Mouse (Mus musculus): ENCODE results near the gene Kdm6b. TPM values are rescaled to one million over a fixed set of nuclear protein-coding genes. Genes with fewer than 3 reads are reported as not detected.
"Not testable (repeated sequence)": the region's sequence is repeated elsewhere in the genome, so short reads cannot be mapped to it uniquely, and the experiment has no call there.

The Kdm6b gene
- polyA plus RNA-seq, 1 experiment: 7.3 TPM

GRCm38 (mm10) chr11:69406282-69406681, 7.2 kb downstream of the Kdm6b start:
- no peak for DNase-seq (ENCODE audit: low read depth)

DNA sequence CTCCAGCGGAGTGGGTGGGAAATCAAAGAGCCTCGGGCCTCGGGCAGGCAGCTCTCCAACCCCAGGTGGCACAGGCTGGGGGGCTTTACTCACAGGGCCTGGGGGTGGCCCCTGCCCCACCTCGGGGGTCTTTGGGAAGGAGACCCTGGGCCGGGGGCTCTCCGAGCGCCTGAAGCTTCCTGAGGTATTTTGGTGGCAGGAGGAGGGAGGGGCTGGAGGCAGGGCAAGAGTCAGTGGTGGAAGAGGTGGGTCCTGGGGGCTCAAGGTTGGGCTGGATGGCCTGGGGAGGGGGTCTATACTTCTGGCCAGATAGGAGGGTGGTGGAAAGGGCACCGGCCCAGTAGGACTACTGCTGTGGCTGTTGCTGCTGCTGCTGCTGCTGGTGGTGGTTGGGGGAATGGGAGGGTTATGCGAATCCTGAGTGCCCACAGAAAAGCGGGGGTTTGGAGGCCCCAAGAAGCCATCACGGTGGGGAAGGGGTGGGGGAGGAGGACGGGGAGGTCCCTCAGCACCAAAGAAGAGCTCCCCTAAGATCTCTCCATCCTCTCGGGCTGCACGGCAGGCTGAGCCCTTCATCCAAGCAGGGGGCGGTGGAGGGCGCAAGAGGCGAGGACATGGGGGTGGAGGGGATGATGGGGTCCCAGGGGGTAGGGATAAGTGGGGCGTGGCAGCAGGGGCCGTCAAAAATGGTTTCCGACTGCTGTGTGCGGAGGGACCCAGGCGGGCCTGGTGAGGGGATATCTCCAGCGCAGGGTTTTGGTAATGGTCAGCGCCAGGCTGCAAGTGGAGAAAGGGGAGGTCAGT, 7.9 kb downstream of the Kdm6b start:
- DNase-seq (ENCODE audit: low read depth): no peak

DNA sequence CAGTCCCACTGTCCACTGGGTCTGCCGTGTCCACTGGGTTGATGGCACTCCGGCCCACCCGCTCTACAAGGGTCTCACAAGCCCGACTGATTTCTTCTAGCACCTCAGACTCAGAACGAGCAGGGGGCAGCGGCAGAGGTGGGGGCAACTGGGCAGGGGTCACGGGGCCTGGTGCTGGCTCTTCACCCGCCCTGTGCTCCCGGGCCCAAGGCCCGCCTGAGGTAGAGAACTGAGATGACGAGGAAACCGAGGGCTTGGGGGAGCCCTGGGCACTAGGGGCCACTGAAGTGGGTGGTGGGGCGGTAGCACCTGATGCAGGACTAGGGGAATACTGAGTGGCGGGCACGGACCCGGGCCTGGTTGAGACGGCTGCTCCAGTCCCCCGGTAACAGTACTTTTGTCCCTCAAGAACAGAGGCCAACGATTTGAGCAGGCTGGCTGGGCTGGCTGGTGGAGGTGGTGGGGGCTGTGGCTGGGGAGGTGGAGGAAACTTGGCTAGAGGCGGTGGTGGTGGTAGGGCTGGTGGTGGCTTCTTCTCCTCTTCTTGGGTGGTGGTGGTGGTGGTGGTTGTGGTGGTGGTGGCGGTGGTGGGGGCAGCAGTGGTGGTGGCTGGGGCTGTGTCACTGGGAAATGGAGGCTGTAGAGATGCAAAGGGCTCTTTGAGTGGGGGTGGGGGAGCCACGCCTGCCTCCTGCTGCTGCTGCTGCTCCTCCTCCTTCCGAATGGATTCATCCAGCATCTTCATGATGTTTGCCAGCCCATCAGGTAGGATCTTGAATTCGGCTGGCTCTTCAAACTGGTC, 8.7 kb downstream of the Kdm6b start:
- no peak for DNase-seq (ENCODE audit: low read depth)

DNA sequence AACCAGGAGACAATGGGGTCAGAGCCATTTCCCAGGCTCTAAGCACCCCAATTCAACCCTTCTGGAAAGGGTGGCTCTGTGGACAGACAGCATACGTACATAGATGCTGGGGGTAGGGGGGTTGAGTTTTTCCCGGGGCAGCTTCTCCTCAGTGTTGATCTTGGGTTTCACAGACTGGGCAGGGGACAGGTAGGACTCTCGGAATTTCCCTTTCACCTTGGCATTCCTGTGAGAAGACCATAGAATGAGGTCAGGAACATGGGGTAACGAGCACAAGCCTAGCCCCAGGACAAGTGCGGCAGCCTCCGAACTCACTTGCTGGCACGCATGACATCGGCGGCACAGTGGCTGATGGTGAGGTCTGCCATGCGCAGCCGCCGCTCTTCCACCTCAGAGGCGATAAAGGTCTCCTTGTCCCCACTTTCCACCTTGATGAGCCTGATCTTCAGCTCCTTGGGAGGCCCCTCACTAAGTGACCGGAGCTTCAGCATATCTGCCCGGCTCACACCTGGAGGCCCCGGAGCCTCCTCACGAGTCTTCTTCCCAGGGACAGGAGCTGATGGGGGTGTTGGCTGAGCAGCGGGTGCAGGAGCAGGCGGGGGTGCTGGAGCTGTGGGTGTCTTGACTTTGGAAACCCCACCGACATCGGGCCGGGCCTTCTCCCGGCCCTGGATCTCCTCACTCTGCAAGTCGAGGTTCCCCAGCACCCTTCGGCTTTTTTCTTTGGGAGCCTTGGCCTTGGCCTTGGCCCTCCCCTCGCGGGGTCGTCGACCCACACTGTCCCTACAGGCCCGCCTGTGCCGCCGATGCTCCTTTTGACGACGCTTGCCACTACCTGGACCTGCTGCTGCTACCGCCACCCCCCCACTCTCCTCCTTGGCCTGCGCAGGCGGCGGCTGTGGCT, 9.5 kb downstream of the Kdm6b start:
- no peak for DNase-seq (ENCODE audit: low read depth)

- no peak for DNase-seq (ENCODE audit: low read depth)
These were observed 11.5 kb downstream of the Kdm6b start for GRCm38 (mm10) chr11:69401987-69402386.

DNA sequence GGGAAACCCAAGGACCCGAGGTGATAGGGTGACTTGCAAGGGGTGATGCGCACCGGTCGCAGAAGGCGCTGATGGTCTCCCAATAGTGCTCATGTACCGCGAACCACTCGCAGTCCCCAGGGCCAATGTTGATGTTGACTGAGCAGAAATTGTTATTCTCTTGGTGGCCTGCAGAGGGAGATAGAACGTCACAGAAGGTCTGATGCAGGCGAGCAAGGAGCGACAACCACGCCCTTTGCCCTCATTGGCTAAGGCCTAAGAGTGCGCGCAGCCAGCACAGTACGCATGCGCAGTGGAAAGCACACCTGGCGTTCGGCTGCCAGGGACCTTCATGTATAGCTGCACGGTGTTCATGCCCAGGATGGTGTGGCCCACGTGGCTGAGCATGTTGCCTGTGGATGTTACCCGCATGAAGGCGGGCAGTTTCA, 12.3 kb downstream of the Kdm6b start:
- DNase-seq (ENCODE audit: low read depth): no peak

- no peak for DNase-seq (ENCODE audit: low read depth)
These were observed 13.2 kb downstream of the Kdm6b start for GRCm38 (mm10) chr11:69400083-69400850.

- no peak for DNase-seq (ENCODE audit: low read depth)
These were observed 14.0 kb downstream of the Kdm6b start for GRCm38 (mm10) chr11:69399201-69400082.

DNA sequence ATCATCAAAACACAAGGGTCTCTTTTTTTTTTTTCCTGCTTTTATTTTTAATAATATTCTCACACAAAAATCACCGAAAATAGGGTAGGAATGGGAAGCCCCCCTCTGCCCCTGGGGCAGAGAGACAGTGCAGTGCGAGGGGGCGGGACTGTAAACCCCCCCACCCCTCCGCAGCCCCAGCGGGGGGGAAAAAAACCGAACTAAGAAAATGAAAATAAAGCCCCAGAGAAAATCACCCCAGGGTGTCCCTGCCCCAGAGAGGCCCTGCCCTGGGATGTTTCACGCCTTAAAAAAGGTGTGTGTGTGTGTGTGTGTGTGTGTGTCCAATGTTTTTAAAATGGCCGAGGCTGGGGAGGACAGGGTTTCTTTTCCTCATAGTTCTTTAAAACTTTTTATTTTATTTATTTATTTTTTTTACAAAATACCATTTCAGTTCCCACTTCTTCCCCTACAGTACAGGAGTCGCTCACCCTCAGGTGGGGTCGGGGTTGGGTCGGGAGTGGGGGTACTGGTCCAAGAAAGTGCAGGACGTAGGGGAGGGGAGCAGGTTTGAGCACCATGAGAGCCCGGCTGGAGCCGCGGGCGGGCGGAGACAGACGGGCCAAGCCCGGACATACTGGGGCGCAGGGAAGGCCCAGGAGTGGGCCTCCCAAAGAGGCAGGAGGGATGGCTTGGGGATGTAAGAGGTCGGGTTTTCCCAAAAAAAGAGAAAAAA, 14.8 kb downstream of the Kdm6b start:
- DNase-seq (ENCODE audit: low read depth): no peak

DNA sequence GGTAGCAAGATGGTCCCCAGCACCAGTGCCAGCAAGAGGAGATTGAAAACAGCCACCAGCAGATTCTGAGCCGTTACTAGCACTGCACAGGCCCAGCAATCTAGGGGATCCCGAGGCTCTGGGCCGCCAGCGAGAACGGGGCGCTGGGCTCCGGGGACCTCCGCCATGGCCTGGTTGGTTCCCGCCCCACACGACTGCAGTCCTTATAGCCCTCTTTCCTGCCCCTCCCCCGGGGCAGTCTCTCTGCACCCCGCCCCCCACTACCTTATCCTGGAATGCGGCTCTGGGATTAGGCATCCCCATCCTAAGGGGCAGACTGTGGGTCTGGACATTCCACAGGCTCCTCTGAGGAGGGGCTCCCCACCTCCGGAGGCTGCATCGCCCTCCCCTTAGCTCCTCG, 15.4 kb downstream of the Kdm6b start, which contains the start of gene Tmem88:
Gene Tmem88 (minus strand): TSS at position 176 of the 400 bp plus-strand sequence.
- DNase-seq (ENCODE audit: low read depth): no peak

GRCm38 (mm10) chr11:69397581-69398057, 15.9 kb downstream of the Kdm6b start:
- DNase-seq (ENCODE audit: low read depth): no peak

DNA sequence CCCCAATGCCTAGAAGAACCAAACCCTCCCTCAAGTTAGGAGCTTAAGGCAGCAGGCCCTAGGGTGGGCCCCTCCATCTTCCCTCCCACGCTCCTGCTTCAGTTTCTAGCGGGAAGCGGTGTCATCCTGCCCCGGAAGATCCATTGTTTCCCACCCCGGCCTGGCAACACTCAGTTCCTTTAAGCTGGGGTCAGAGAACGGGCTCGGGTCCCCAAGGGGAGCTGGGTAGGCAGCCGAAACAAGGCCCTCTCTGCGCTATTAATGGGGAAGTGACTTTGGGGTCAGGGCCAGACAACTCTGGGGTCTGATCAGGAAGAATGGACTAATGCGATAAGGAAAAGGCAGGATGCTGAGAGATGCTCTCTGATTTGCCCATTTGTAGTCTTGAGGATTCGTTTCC, 16.7 kb downstream of the Kdm6b start:
- DNase-seq (ENCODE audit: low read depth): no peak

DNA sequence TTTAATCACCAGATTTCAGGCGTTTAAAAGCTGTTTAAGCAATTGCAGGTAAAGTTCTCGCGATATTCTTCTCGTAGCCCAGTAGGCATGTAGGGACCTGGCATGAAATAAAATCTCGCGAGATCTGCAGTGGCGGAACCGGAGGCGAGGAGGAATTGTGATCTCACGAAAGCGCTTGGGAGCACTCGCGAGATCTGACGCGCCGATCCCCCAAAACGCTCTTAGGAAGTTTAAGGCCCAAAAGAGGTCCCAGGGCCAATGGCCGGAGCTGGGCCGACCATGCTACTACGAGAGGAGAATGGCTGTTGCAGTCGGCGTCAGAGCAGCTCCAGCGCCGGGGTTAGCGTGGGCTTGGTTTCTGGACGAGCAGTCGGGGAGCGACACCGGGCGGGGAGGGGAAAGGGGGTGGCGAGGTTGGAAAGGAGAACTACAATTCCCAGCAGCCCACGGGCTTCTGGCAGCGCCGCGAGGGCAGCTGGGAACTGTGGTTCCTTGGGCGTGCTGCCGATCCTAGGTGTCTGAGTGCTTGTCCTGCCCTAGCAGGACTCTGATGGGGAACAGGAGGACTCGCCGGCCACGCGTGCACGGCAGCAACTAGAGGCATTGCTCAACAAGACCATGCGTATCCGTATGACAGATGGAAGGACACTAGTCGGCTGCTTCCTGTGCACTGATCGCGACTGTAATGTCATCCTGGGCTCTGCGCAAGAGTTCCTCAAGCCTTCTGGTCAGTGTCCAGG, 17.7 kb downstream of the Kdm6b start:
- no peak for DNase-seq (ENCODE audit: low read depth)

DNA sequence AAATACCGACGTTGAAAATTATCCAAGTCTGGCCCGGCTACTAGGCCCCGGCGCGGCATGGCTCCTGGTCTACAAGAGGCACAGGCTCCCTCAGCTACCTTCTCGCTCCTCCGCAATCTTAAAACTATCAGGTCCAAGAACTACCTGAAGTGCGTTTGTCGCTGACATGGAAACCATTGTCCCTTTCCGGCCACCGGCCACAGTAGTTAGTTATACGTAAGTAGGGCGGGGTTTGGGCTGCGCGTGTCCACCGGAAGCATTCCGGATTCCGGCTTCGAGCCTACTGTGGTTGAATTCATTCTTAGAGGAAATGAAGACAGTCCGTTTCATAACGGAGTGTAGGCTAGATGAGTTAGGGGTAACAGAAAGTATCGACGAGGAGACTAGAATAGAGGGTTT, 18.2 kb downstream of the Kdm6b start, which contains the start of the genes Naa38 and Cyb5d1:
Gene Naa38 (plus strand): TSS at position 253 of the 399 bp plus-strand sequence.
Gene Cyb5d1 (minus strand): TSS at position 397 of the 399 bp plus-strand sequence.
- DNase-seq (ENCODE audit: low read depth): not testable (repeated sequence)

DNA sequence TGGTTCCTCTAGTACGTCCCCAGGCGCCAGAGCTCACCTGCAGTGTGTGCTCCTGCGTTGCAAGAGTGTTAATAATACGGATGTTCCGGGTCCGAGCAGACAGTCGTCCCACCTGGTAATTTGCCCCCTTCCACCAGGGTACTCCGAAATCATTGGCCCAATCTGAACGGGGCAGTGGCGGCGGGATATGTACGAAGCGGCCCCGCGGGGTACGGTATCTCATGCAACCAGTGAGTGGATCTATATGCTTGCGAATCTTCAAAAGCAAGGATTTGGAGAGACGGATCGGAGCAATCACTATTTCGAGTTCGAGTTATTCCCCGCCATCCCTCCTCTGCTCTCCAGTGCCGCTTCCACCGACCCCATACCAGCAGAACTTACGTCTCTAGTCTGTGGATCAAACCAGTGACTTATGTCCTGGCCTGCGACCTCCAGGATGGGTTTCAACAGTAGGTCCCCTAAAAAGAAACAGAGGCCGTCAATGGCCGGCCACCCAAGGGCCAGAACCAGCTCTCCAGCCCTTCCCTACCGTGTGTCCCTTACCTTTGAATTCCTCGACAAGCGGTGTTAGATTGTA, 18.8 kb downstream of the Kdm6b start:
- DNase-seq (ENCODE audit: low read depth): not testable (repeated sequence)

GRCm38 (mm10) chr11:69390400-69391034, 23.0 kb downstream of the Kdm6b start:
- no peak for DNase-seq (ENCODE audit: low read depth)
